Mouse (Mus musculus) frontal cortex, adult (tissue): ENCODE data around the gene Pvr.
A peak's percentile ranks its signal among the peaks of the same experiment; 100 is the strongest.
"Not testable (repeated sequence)": the region's sequence is repeated elsewhere in the genome, so short reads cannot be mapped to it uniquely, and the experiment has no call there.

Source experiments
- ATAC-seq: cut with Nextera tagmentation; 2 replicates; pipeline ENCODE4 v1.9.2; 2017; ENCODE audit warnings: mild to moderate bottlenecking, moderate library complexity, mixed read lengths; ENCODE audit not compliant: low TSS enrichment

Gene Pvr

GRCm38 (mm10) chr7:19935171-19935751 is 14.3 kb upstream of the Pvr start:
- ATAC-seq, result no peak

- peak; percentile 74 for ATAC-seq
Measured at GRCm38 (mm10) chr7:19932877-19933809, 12.2 kb upstream of the Pvr start.

GRCm38 (mm10) chr7:19932133-19932876 is 11.3 kb upstream of the Pvr start:
- ATAC-seq, result no peak

GRCm38 (mm10) chr7:19930481-19930880 is 9.5 kb upstream of the Pvr start:
- ATAC-seq, result not testable (repeated sequence)

- ATAC-seq, result no peak
Measured at GRCm38 (mm10) chr7:19928486-19928885, 7.5 kb upstream of the Pvr start.

- ATAC-seq, result no peak
Measured at GRCm38 (mm10) chr7:19926849-19927480, 6.0 kb upstream of the Pvr start.

- no peak for ATAC-seq
Measured at GRCm38 (mm10) chr7:19925376-19925775, 4.4 kb upstream of the Pvr start.

- no peak for ATAC-seq
Measured at GRCm38 (mm10) chr7:19923797-19924196, 2.8 kb upstream of the Pvr start.

GRCm38 (mm10) chr7:19923354-19923753 is 2.4 kb upstream of the Pvr start:
- ATAC-seq, result no peak

GRCm38 (mm10) chr7:19920166-19920505 is 824 bp downstream of the Pvr start:
- peak; percentile 34; the same call in 1 of the 2 replicates for ATAC-seq

- no peak for ATAC-seq
Measured at GRCm38 (mm10) chr7:19914558-19914957, 6.4 kb downstream of the Pvr start.

GRCm38 (mm10) chr7:19911695-19912524 is 9.1 kb downstream of the Pvr start:
- no peak for ATAC-seq

- no peak for ATAC-seq
Measured at GRCm38 (mm10) chr7:19911292-19911658, 9.7 kb downstream of the Pvr start.

GRCm38 (mm10) chr7:19910421-19911291 is 10.3 kb downstream of the Pvr start:
- peak; percentile 79; the same call in 1 of the 2 replicates for ATAC-seq

- ATAC-seq, result no peak
Measured at GRCm38 (mm10) chr7:19889881-19890280, 31.1 kb downstream of the Pvr start.

GRCm38 (mm10) chr7:19887849-19888248 is 33.1 kb downstream of the Pvr start, which contains the start of gene Ceacam19:
Gene Ceacam19, minus strand, starts transcription at chr7:19887965.
- no peak for ATAC-seq

GRCm38 (mm10) chr7:19880754-19881153 is 40.2 kb downstream of the Pvr start:
- ATAC-seq, result no peak

GRCm38 (mm10) chr7:19876781-19877425 is 44.1 kb downstream of the Pvr start:
- no peak for ATAC-seq

GRCm38 (mm10) chr7:19875948-19876682 is 44.8 kb downstream of the Pvr start:
- peak; percentile 73; the same call in 1 of the 2 replicates for ATAC-seq
